Mouse (Mus musculus) lung, adult 10 weeks (tissue): ENCODE measurements around the gene AC192777.2. TPM values are rescaled to one million over a fixed set of nuclear protein-coding genes. Genes with fewer than 3 reads are reported as not detected.

Experiments
- polyA plus RNA-seq: library from polyadenylated mRNA; stranded (reverse); fragments of 350-450 nt; fragmentation: Illumina TruSeq; extraction: RNeasy Lipid Tissue Mini Kit (QIAGEN cat#74804); gene quantifications from one replicate; pipeline ENCODE4 v1.2.3, GENCODE M21; 2014; ENCODE audit warnings: low read depth, low replicate concordance; ENCODE audit not compliant: insufficient read depth

Gene AC192777.2
- polyA plus RNA-seq: not detected

DNA sequence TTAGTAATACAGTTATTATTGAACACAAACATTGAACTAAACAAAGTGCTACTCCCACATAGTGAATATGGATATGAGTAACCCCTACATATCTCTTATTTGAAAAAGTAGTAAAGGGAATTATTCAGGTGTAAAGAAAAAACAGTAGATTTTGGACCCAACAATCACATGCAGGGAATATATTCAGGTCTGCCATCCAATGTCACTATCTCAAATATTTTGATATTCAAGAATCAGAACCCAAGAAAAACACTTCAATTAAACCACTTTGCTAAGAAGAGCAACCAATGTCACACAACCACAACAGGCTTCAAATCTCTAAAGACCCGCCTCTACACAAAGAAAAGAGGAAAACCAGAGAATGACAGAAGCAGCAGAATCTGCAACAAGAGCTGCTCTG, at the start of gene AC192777.2:
Gene AC192777.2, plus strand, starts transcription at position 301 of the 400 bp plus-strand sequence.

Other genes with a start within 250 kb of the AC192777.2 start
- gene Esp38, start 144.9 kb upstream of the AC192777.2 start, polyA plus RNA-seq: not detected
- not detected for gene Pgk2, start 113.2 kb downstream of the AC192777.2 start, polyA plus RNA-seq
- gene Crisp3, start 146.8 kb downstream of the AC192777.2 start, polyA plus RNA-seq: 0.33 TPM
- gene Crisp1, start 223.8 kb downstream of the AC192777.2 start, polyA plus RNA-seq: not detected